Mouse (Mus musculus): Measurements from ENCODE around the gene Muc5b. TPM values are rescaled to one million over a fixed set of nuclear protein-coding genes. Genes with fewer than 3 reads are reported as not detected.

The Muc5b gene
- polyA plus RNA-seq, 1 experiment from 2014 or later, result 0.01 TPM

- Histone ChIP-seq H3K4me3 (replicated peaks) (no peak overlapping the region), H3K9me3 (replicated peaks) (no peaks in the 10 kb centered on the region), H3K27me3 (peaks cover 26% of the 10 kb centered on the region), H3K27ac (replicated peaks) (no peak overlapping the region), H3K4me2 (no peak overlapping the region), H3K36me3 (replicated peaks) (no peaks in the 10 kb centered on the region), H3K4me1 (replicated peaks) (no peaks in the 10 kb centered on the region), H3K9ac (no peak overlapping the region)
- ATAC-seq (ENCODE audit: insufficient read depth), result no peak
- 65% methylated on average over 6 of the region's 6 CpGs for WGBS (ENCODE audit: insufficient replicate concordance)
Measured at GRCm38 (mm10) chr7:141823699-141824098, 15.2 kb upstream of the Muc5b start.

DNA sequence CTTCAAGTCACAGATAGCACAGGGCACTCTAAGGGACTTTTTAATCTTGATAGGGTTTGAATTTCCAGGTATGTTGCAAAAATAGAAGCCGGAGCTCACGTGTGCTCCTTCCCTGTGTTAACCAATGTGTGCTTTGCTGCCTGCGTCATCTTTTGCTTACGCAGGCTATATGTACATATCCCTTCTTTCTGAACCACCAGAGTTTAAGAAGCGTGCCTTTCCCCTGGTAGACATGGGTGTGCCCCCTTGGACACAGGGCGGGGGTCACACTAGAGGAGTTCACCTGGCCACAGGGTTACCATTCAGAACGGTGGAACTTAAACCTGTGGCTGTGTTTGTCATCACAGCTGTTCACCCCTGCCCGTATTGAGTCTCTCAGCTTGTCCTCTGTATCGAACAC, 14.5 kb upstream of the Muc5b start:
- H3K27me3 ChIP-seq, result peaks cover 28% of the 10 kb centered on the region
- no peak for ATAC-seq (ENCODE audit: insufficient read depth)

GRCm38 (mm10) chr7:141835941-141836340, 2.9 kb upstream of the Muc5b start:
- Histone ChIP-seq H3K4me1 (replicated peaks) (0 out of 2 replicates have a peak, but pooled peaks cover 3% of the 10 kb centered on the region), H3K27me3 (peaks cover 23% of the 10 kb centered on the region), H3K36me3 (replicated peaks) (no peaks in the 10 kb centered on the region), H3K4me3 (replicated peaks) (no peak overlapping the region), H3K9me3 (replicated peaks) (no peaks in the 10 kb centered on the region), H3K4me2 (no peak overlapping the region), H3K27ac (replicated peaks) (no peak overlapping the region), H3K9ac (no peak overlapping the region)
- ATAC-seq (ENCODE audit: insufficient read depth), result no peak
- 22% methylated on average over 7 of the region's 7 CpGs for WGBS (ENCODE audit: insufficient replicate concordance)

More for the DNA sequence above, 14.5 kb upstream of the Muc5b start:
- H3K36me3 ChIP-seq (replicated peaks), result no peaks in the 10 kb centered on the region
- WGBS (ENCODE audit: insufficient replicate concordance), result 69% methylated on average over 9 of the region's 9 CpGs
- no peak overlapping the region for H3K9ac ChIP-seq
- H3K4me1 ChIP-seq (replicated peaks), result no peaks in the 10 kb centered on the region
- H3K4me3 ChIP-seq (replicated peaks), result no peak overlapping the region
- no peaks in the 10 kb centered on the region for H3K9me3 ChIP-seq (replicated peaks)
- H3K27ac ChIP-seq (replicated peaks), result no peak overlapping the region
- H3K4me2 ChIP-seq, result no peak overlapping the region

DNA sequence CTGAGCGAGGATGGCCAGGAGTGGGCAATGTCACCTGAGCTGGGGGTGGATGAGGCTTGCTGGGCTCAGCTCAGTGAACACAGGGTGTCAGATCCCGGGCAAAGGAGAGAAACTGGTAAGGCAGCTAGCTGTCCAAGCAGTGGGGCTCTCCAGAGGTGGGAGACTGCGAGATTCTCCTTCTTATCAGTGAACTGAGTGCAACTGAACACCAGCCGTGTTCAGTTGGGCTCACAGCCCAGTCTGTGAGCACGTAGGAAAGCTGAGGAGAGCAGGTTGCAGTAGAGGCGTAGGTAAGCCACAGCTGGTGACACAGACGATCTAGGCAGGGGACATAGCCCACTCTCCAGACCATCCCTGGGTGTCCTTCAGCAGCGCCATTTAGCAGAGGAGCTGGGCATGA, 2.4 kb upstream of the Muc5b start:
- 36% methylated on average over 8 of the region's 8 CpGs for WGBS (ENCODE audit: insufficient replicate concordance)
- H3K9me3 ChIP-seq (replicated peaks), result no peaks in the 10 kb centered on the region
- no peaks in the 10 kb centered on the region for H3K36me3 ChIP-seq (replicated peaks)
- no peak overlapping the region for H3K27ac ChIP-seq (replicated peaks)
- peaks cover 23% of the 10 kb centered on the region for H3K27me3 ChIP-seq
- H3K4me3 ChIP-seq (replicated peaks), result no peak overlapping the region
- no peak overlapping the region for H3K9ac ChIP-seq
- ATAC-seq (ENCODE audit: insufficient read depth), result no peak
- 0 out of 2 replicates have a peak, but pooled peaks cover 3% of the 10 kb centered on the region for H3K4me1 ChIP-seq (replicated peaks)
- H3K4me2 ChIP-seq, result no peak overlapping the region

DNA sequence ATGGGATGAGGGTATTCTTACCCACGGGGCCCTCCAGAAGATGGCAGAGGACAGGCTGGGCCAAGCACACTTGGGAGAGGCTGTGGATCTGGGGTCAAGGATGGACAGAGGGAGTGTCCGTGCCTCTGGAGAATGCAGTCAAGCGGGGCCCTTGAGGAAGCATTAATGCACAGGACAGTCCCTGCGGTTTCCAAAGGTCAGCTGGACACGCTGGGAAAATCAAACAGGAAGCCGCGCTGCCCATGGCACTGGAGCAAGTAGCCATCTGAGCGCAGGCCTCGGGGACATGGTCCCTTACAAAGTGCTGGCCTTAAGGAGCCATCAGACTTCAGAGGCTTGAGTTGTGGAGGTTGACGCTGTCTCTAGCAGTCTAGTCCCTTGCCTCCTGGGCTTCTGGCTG, 1.5 kb downstream of the Muc5b start:
- H3K36me3 ChIP-seq (replicated peaks), result no peaks in the 10 kb centered on the region
- 73% methylated on average over 10 of the region's 10 CpGs for WGBS (ENCODE audit: insufficient replicate concordance)

GRCm38 (mm10) chr7:141861046-141861445, 22.2 kb downstream of the Muc5b start:
- 22% methylated on average over 4 of the region's 4 CpGs for WGBS (ENCODE audit: insufficient replicate concordance)
- Histone ChIP-seq H3K4me2 (no peak overlapping the region), H3K27ac (replicated peaks) (no peak overlapping the region), H3K9me3 (replicated peaks) (no peaks in the 10 kb centered on the region), H3K4me1 (replicated peaks) (no peaks in the 10 kb centered on the region), H3K36me3 (replicated peaks) (no peaks in the 10 kb centered on the region), H3K4me3 (replicated peaks) (no peak overlapping the region), H3K27me3 (peaks cover 4% of the 10 kb centered on the region; the same call in 1 of the 2 replicates), H3K9ac (no peak overlapping the region)
- no peak for ATAC-seq (ENCODE audit: insufficient read depth)

More for the DNA sequence above, 1.5 kb downstream of the Muc5b start:
- Histone ChIP-seq H3K4me2 (no peak overlapping the region), H3K27me3 (peaks cover 18% of the 10 kb centered on the region), H3K4me3 (replicated peaks) (no peak overlapping the region), H3K4me1 (replicated peaks) (0 out of 2 replicates have a peak, but pooled peaks cover 3% of the 10 kb centered on the region), H3K27ac (replicated peaks) (no peak overlapping the region), H3K9me3 (replicated peaks) (no peaks in the 10 kb centered on the region), H3K9ac (no peak overlapping the region)
- ATAC-seq (ENCODE audit: insufficient read depth), result no peak

DNA sequence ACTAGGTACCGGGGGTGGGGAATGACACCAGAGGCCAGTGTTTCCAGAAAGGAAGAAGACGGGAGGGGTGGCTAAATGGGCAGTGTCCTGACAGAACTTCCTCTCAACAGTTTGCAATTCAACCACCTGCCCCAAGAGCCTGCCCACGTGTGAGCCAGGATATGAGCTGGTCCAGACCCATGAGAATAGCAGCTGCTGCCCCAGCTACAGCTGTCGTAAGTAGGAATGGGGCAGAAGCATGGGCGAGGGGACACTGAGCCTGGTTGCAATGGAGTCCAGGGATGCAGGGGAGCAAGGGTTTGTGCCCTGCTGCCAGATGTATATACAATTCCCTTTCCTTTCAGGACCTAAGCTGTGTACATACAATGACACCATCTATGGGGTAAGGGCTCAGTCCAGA, 30.8 kb downstream of the Muc5b start:
- no peaks in the 10 kb centered on the region for H3K4me1 ChIP-seq (replicated peaks)
- WGBS (ENCODE audit: insufficient replicate concordance), result 46% methylated on average over 5 of the region's 5 CpGs
- peaks cover under 1% of the 10 kb centered on the region; the same call in 1 of the 2 replicates for H3K27me3 ChIP-seq
- no peak for ATAC-seq (ENCODE audit: insufficient read depth)
- no peaks in the 10 kb centered on the region for H3K9me3 ChIP-seq (replicated peaks)
- H3K36me3 ChIP-seq (replicated peaks), result peaks cover 13% of the 10 kb centered on the region
- H3K27ac ChIP-seq (replicated peaks), result no peak overlapping the region
- H3K4me3 ChIP-seq (replicated peaks), result no peak overlapping the region
- no peak overlapping the region for H3K9ac ChIP-seq
- no peak overlapping the region for H3K4me2 ChIP-seq

DNA sequence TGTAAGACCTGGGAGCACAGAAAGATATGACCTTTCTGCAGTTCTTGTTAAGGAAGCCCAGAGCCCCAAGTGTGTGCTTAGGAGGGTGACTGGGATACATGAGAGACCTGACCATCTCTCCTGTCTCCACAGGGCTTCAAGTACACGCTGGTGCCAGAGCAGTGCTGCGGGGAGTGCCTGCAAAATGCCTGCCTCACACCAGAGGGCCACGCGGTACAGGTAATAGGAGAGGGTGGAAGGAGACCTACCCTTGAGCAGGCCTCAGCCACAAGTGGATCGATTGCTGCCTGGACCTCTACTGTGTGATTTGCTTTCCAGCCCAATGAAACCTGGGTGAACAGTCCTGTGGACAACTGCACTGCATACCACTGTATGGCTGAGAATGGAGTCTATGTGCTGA, 31.7 kb downstream of the Muc5b start:
- 62% methylated on average over 5 of the region's 5 CpGs for WGBS (ENCODE audit: insufficient replicate concordance)
- H3K4me3 ChIP-seq (replicated peaks), result no peak overlapping the region
- peaks cover 16% of the 10 kb centered on the region for H3K36me3 ChIP-seq (replicated peaks)
- H3K9ac ChIP-seq, result no peak overlapping the region
- H3K4me2 ChIP-seq, result no peak overlapping the region
- H3K9me3 ChIP-seq (replicated peaks), result no peaks in the 10 kb centered on the region
- no peak overlapping the region for H3K27ac ChIP-seq (replicated peaks)
- no peaks in the 10 kb centered on the region for H3K4me1 ChIP-seq (replicated peaks)
- ATAC-seq (ENCODE audit: insufficient read depth), result no peak
- H3K27me3 ChIP-seq, result no peaks in the 10 kb centered on the region; the same call in 1 of the 2 replicates

DNA sequence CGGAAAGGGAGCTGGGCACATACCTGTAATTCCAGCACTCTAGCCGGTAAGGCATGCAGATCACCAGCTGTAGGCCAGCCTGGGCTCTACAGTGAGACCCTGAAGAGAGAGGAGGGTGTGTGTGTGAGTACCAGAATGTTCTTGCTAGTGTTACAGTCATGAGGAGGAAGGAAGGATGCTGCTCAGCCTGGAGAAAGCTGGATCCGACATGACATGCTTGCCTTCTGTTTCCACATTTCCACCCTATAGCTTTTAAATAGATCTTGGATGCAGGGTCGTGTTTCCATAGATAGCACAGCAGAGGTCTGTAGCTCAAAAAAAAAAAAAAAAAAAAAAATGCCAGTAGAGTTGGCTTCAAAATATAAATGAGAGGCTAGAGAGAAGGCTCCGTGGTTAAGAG, 36.0 kb downstream of the Muc5b start:
- Histone ChIP-seq H3K36me3 (replicated peaks) (peaks cover 23% of the 10 kb centered on the region), H3K9me3 (replicated peaks) (no peaks in the 10 kb centered on the region), H3K27ac (replicated peaks) (no peak overlapping the region), H3K27me3 (no peaks in the 10 kb centered on the region), H3K9ac (no peak overlapping the region), H3K4me1 (replicated peaks) (no peaks in the 10 kb centered on the region), H3K4me3 (replicated peaks) (no peak overlapping the region), H3K4me2 (no peak overlapping the region)
- 71% methylated on average over 5 of the region's 5 CpGs for whole genome bisulfite sequencing (ENCODE audit: insufficient replicate concordance)
- no peak for ATAC-seq (ENCODE audit: insufficient read depth)

DNA sequence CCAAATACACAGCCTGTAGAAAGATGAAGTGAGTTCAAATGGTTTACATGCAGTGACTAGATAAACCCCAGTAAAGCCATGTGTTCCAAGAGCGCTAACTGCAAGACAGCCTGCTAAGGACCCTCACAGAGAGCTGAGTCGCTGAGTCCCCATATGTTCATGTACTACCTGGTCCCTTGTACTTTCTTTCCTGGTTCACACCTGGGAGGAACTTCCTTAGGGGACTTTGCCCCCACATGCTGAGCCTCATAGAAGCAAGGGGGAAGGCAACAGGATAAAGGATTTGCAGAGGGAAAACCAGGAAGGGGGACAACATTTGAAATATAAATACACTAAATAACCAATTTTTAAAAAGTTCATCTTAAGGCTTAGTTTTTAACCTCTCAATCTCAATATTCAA, 39.9 kb downstream of the Muc5b start:
- no peak overlapping the region for H3K9ac ChIP-seq
- no peak overlapping the region for H3K4me3 ChIP-seq (replicated peaks)
- 87% methylated on average over 2 of the region's 2 CpGs for WGBS (ENCODE audit: insufficient replicate concordance)
- no peaks in the 10 kb centered on the region for H3K4me1 ChIP-seq (replicated peaks)
- H3K27me3 ChIP-seq, result no peaks in the 10 kb centered on the region
- peaks cover 54% of the 10 kb centered on the region for H3K36me3 ChIP-seq (replicated peaks)
- H3K4me2 ChIP-seq, result no peak overlapping the region
- no peak for ATAC-seq (ENCODE audit: insufficient read depth)
- no peaks in the 10 kb centered on the region for H3K9me3 ChIP-seq (replicated peaks)
- H3K27ac ChIP-seq (replicated peaks), result no peak overlapping the region

DNA sequence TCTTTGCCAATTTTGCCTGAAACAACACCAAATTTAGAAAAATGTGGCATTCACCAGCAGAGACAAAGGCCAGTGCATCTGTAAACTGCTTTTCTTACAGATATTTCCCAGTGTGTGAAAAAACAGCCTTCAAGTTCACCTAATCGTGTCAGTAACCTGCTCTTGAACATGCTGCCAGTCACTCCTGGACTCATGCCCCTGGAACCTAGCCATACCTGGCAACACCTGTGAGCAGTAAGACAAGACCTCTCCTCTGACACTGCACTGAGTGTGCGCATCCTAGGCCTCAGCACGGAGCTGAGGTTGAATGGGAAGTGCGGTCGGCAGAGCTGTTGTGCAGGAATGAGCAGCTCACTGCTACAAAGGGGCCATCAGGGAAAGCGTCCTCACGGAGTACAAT, 53.3 kb downstream of the Muc5b start:
- no peaks in the 10 kb centered on the region for H3K27me3 ChIP-seq
- no peaks in the 10 kb centered on the region for H3K9me3 ChIP-seq (replicated peaks)
- H3K4me2 ChIP-seq, result no peak overlapping the region
- no peak for ATAC-seq (ENCODE audit: insufficient read depth)
- H3K27ac ChIP-seq (replicated peaks), result no peak overlapping the region
- H3K36me3 ChIP-seq (replicated peaks), result peaks cover 71% of the 10 kb centered on the region
- no peak overlapping the region for H3K9ac ChIP-seq
- H3K4me3 ChIP-seq (replicated peaks), result no peak overlapping the region
- 91% methylated on average over 7 of the region's 7 CpGs for whole genome bisulfite sequencing (ENCODE audit: insufficient replicate concordance)
- 0 out of 2 replicates have a peak, but pooled peaks cover 5% of the 10 kb centered on the region for H3K4me1 ChIP-seq (replicated peaks)

DNA sequence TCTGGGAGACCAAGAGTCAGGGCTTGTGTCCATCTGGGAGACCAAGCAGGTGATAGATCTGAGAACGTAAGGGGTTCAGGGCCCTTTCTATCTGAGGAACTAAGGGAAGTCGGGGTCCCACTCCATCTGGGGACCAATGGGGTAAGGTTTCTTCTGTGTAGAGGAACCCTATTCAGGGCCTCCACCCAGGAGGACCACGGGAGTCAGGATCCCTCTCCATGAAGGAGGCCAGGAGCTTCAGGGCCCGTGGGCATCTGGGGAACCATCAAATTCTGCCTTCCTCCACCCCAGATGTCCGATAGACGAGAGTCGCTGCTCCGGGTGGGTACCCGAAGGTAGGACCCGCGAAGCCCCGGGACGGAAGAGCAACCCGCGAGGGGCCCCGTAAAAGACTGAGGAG, 63.0 kb downstream of the Muc5b start:
- ATAC-seq (ENCODE audit: insufficient read depth), result peak; percentile 61
- under 1% methylated on average over 16 of the region's 16 CpGs for WGBS (ENCODE audit: insufficient replicate concordance)
- Histone ChIP-seq H3K36me3 (replicated peaks) (no peaks in the 10 kb centered on the region), H3K4me3 (replicated peaks) (peak overlapping the region; percentile 84), H3K27ac (replicated peaks) (peak overlapping the region; percentile 79), H3K9ac (peak overlapping the region; percentile 87), H3K4me1 (replicated peaks) (peaks cover 33% of the 10 kb centered on the region), H3K9me3 (replicated peaks) (no peaks in the 10 kb centered on the region), H3K27me3 (peaks cover 26% of the 10 kb centered on the region), H3K4me2 (peak overlapping the region; percentile 74)

Data from liver, embryonic 15.5 days (tissue).